Mouse (Mus musculus) kidney, adult 11 months (tissue): Measurements from ENCODE around the gene Ube2dnl2.

Experiments
- DNase-seq: peaks from one replicate; pipeline ENCODE4 v3.0.0; 2022

Ube2dnl2 gene

DNA sequence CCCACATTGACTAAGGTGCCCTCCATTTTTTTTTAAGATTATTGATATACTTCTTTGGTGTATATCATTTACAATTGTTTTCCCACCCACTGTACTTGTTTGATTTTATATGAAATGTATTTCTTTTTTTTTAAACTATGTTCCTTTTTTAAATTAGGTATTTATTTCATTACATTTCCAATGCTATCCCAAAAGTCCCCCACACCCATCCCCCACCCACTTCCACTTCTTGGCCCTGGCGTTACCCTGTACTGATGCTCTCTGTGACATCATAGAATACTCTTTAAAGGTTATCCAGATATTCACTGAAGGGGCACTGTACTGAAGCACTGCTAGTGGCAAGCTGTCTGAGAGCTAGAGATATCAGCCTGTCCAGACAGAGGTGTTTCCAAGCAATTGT, at the start of gene Ube2dnl2:
Ube2dnl2 (plus strand) TSS at position 301 of the 400 bp plus-strand sequence.
- no peak for DNase-seq

DNA sequence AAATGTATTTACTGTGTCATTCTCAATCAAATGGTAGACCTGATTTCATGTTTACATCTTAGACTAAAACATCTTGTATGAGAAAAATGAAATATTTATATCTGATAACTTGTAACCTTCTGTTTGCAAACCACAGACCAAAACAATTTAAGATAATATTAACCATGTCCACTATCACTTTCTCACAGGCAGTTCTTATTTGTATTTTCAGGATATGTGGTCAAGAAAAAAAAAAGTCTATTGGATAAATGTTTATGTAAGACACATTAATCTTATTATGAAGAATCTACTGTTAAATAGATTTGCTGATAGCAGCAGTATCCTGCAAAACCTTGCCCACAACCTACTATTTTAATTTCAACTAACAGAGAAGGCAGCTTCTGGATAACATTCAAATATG, 11.9 kb upstream of the Ube2dnl2 start:
- no peak for DNase-seq

DNA sequence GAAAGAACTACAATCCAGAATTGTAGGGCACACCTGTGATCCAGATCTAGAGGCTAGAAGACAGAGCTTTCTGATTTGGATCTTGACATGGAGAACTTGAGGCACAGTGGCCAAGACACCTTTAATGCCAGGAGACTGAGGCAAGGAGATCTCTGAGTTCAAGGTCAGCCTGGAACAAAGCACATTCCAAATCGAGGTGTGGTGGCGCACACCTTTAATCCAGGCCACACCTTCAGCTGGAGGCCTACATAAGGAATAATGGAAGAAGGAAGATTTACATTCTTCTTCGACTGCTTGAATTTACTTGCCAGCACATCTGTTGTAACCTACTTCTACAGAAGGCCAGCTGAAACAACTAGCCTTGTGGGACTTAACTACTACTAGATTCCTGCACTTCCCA, 9.9 kb upstream of the Ube2dnl2 start:
- DNase-seq, result no peak

DNA sequence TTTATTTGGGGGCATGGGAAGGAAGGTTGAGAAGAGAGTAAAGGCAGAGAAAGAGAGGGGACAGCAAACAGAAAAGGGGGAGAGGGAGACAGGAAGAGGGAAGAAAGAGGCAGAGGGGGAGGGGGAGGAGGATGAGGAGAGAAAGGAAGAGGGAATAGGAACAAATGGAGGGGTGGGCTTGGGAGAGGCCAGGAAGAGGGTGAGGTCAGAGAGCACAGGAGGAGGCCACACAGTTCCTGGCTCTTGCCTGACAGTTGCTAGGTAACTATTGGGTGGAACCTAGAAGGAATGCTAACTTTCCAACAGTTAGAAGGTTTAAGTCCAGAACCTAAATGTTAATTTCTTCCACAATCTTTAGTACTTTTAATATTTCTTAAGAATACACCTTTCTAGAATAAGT, 4.0 kb upstream of the Ube2dnl2 start:
- no peak for DNase-seq

DNA sequence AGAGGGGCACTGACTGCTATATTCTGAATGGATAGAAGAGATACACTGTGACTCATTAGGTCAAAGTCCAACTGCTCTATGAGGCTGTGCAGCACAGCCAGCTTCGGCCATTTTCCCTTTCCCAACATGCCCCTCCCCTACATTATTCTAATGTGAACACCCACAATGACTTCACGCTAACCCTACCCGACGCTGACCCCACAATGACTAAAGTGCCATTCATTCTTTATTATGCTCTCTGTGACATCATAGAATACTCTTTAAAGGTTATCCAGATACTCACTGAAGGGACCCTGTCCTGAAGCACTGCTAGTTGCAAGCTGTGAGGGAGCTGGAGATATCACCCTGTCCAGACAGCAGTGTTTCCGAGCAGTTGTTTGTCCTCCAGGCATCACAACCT, 2.7 kb upstream of the Ube2dnl2 start, which contains the start of gene Ube2dnl1:
Ube2dnl1 (plus strand) TSS at position 301 of the 400 bp plus-strand sequence.
- no peak for DNase-seq

DNA sequence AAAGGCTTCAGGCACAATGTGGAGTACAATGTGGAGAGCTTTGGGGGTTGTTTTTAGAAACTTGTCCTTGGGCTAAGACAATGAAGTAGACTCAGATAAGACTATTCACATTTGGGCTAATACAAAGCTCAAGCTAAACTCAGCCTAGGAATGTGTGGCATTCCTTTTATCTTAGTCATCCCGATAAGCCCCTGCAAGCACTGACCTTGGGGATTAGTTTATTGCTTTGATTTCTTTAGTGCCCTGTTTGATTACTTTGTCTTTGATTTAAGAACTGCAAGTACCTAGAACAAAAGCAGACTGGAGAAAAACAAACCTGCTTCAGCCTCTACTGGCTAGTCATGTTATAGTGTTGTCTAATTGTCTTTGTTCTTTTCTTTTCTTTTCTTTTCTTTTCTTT, 47.7 kb downstream of the Ube2dnl2 start:
- DNase-seq, result no peak
